Mouse (Mus musculus): ENCODE data around the gene Mall. TPM values are rescaled to one million over a fixed set of nuclear protein-coding genes. Genes with fewer than 3 reads are reported as not detected.

The Mall gene
- polyA plus RNA-seq, 1 experiment, result 5.3 TPM

DNA sequence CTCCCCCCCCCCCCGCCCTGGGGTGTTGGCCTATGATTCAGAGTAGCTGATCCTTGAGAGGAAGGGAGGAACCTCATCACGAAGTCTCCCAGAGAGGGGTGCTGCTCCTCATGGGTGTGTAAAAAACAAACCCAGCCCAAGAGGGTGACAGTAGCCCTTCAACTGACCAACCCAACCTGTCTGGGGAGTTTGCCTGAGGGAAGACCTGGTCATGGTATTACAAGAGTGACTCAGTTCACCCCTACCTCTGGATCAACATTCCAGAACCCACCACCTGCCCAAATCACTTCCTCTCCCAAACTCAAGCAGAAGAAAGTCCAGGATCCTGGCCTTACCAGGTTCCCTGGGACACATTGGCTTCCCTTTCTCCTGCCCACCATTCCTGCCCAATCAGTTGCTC is 67.0 kb downstream of the Mall start:
- no peaks in the 10 kb centered on the region for H3K36me3 ChIP-seq (ENCODE audit: control insufficient read depth, insufficient read depth, low read length, poor library complexity, severe bottlenecking)
- no peaks in the 10 kb centered on the region for H3K27me3 ChIP-seq (ENCODE audit: control insufficient read depth, insufficient read depth, low read length, poor library complexity, severe bottlenecking)
- H3K9me3 ChIP-seq (replicated peaks; ENCODE audit: control insufficient read depth, insufficient read depth, low read length, poor library complexity, severe bottlenecking), result no peaks in the 10 kb centered on the region
- no peak for TF ChIP-seq CTCF (IDR thresholded peaks at IDR 0.05; ENCODE audit: low read depth, low read length)
- TF ChIP-seq EP300 (IDR thresholded peaks at IDR 0.05; ENCODE audit: insufficient read depth, low read depth, low read length), result no peak
- no peak for TF ChIP-seq POLR2A (IDR thresholded peaks at IDR 0.05; ENCODE audit: insufficient read depth, low read length)
- no peak overlapping the region for H3K4me3 ChIP-seq (ENCODE audit: low read depth, low read length)
- no peak overlapping the region for H3K9ac ChIP-seq (ENCODE audit: low read depth, poor library complexity, severe bottlenecking)
- no peaks in the 10 kb centered on the region for H3K4me1 ChIP-seq (ENCODE audit: control insufficient read depth, insufficient read depth, low read length)
- no peak overlapping the region for H3K27ac ChIP-seq (ENCODE audit: insufficient read depth, low read length)

DNA sequence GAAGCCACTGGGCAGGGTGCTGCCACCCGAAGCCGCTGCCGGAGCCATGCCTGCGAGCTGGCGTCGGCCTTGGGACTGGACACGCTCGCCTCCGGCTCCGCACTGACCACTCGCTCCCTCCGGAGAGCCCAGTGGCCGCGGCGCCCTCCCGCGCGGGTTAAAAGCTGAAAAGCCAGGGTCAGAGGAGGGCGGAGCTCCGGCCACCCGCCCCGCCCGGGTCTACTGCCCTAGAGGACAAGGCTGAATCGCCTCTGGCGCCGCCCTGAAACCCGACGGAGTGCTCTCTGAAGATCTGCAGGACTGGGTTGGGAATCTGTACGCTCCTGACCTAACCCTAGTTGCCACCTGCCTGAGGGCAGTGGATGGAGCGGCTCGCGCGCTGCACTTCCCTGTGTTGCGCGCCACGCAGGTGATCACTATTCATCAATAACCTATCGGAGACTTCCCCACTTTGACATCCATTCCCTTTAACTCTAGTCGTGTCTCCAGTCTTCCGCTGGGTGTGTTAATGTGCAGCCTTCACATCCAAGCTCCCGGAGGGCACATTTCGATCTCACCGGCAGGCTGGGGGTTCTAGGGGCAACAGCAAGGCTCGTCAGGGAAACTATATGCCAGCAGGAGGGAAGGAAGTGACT is 73.5 kb downstream of the Mall start, which contains the start of gene Mal:
TSS of gene Mal (minus strand) at position 610 of the 635 bp plus-strand sequence.
- 0 out of 2 replicates have a peak within 1 kb of the TSS, but pooled peaks have one; percentile 5 for H3K9ac ChIP-seq (ENCODE audit: low read depth, poor library complexity, severe bottlenecking)
- no peaks in the 10 kb centered on the region for H3K36me3 ChIP-seq (ENCODE audit: control insufficient read depth, insufficient read depth, low read length, poor library complexity, severe bottlenecking)
- H3K4me1 ChIP-seq (ENCODE audit: control insufficient read depth, insufficient read depth, low read length), result no peaks in the 10 kb centered on the region
- no peak within 1 kb of the TSS for H3K27ac ChIP-seq (ENCODE audit: insufficient read depth, low read length)
- no peak for TF ChIP-seq CTCF (IDR thresholded peaks at IDR 0.05; ENCODE audit: low read depth, low read length)
- no peak for TF ChIP-seq EP300 (IDR thresholded peaks at IDR 0.05; ENCODE audit: insufficient read depth, low read depth, low read length)
- TF ChIP-seq POLR2A (IDR thresholded peaks at IDR 0.05; ENCODE audit: insufficient read depth, low read length), result no peak
- peaks cover 5% of the 10 kb centered on the region; the same call in 1 of the 2 replicates for H3K27me3 ChIP-seq (ENCODE audit: control insufficient read depth, insufficient read depth, low read length, poor library complexity, severe bottlenecking)
- H3K9me3 ChIP-seq (replicated peaks; ENCODE audit: control insufficient read depth, insufficient read depth, low read length, poor library complexity, severe bottlenecking), result no peaks in the 10 kb centered on the region
- H3K4me3 ChIP-seq (ENCODE audit: low read depth, low read length), result peak within 1 kb of the TSS; percentile 60

DNA sequence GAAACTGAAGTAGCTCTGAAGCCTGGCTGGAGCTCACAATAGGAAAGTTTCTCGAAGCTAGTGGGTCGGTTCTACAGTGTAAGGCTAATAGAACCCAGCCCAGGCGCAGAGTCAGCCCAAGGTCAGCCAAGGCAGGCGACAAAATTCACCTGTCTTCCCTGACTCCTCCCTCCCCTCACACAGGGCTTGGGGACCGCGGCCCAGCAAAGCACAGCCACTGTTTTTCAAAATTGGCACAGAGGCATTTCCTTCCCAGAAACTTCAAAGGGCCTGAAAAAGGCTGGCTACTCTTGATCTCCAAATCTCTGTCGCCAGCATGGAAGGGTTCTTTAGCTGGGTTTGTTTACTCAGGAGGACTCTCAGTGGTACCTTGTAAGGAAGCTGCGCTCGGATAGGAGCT is 74.3 kb downstream of the Mall start:
- Histone ChIP-seq H3K27ac (ENCODE audit: insufficient read depth, low read length) (no peak overlapping the region), H3K4me3 (ENCODE audit: low read depth, low read length) (no peak overlapping the region), H3K9ac (ENCODE audit: low read depth, poor library complexity, severe bottlenecking) (no peak overlapping the region), H3K27me3 (ENCODE audit: control insufficient read depth, insufficient read depth, low read length, poor library complexity, severe bottlenecking) (peaks cover 5% of the 10 kb centered on the region; the same call in 1 of the 2 replicates), H3K9me3 (replicated peaks; ENCODE audit: control insufficient read depth, insufficient read depth, low read length, poor library complexity, severe bottlenecking) (no peaks in the 10 kb centered on the region), H3K4me1 (ENCODE audit: control insufficient read depth, insufficient read depth, low read length) (no peaks in the 10 kb centered on the region), H3K36me3 (ENCODE audit: control insufficient read depth, insufficient read depth, low read length, poor library complexity, severe bottlenecking) (no peaks in the 10 kb centered on the region)
- TF ChIP-seq CTCF (IDR thresholded peaks at IDR 0.05; ENCODE audit: low read depth, low read length), result no peak

DNA sequence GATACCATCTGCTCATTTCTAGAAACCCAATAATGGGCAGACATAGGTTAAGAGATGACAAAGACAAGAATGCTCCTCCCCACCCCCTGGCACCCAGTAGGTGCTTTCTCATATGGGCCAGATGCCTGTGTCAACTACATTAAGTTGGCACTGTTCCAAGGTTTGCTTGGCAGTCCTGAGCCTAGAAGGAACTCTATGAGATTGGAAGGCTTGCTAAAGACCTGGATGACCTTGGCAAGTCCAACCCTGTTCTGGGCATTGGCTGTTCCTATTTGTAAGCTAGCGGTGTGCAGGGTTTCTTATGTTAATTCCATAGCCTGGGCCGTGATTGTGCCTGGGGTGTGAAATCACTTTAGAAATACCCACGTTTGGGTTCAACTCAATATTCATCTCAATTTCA is 74.9 kb downstream of the Mall start:
- Histone ChIP-seq H3K27me3 (ENCODE audit: control insufficient read depth, insufficient read depth, low read length, poor library complexity, severe bottlenecking) (peaks cover 5% of the 10 kb centered on the region; the same call in 1 of the 2 replicates), H3K4me3 (ENCODE audit: low read depth, low read length) (no peak overlapping the region)

More for the DNA sequence above, 74.9 kb downstream of the Mall start:
- TF ChIP-seq CTCF (IDR thresholded peaks at IDR 0.05; ENCODE audit: low read depth, low read length) (no peak), EP300 (IDR thresholded peaks at IDR 0.05; ENCODE audit: insufficient read depth, low read depth, low read length) (no peak), POLR2A (IDR thresholded peaks at IDR 0.05; ENCODE audit: insufficient read depth, low read length) (no peak)
- no peaks in the 10 kb centered on the region for H3K36me3 ChIP-seq (ENCODE audit: control insufficient read depth, insufficient read depth, low read length, poor library complexity, severe bottlenecking)
- H3K9me3 ChIP-seq (replicated peaks; ENCODE audit: control insufficient read depth, insufficient read depth, low read length, poor library complexity, severe bottlenecking), result no peaks in the 10 kb centered on the region
- no peak overlapping the region for H3K9ac ChIP-seq (ENCODE audit: low read depth, poor library complexity, severe bottlenecking)
- H3K4me1 ChIP-seq (ENCODE audit: control insufficient read depth, insufficient read depth, low read length), result no peaks in the 10 kb centered on the region
- H3K27ac ChIP-seq (ENCODE audit: insufficient read depth, low read length), result no peak overlapping the region

Other genes starting within 250 kb of the Mall start
- 2.0 and 2.8 TPM in 2 replicates for gene Kcnip3, start 207.8 kb downstream of the Mall start, polyA plus RNA-seq (2011; ENCODE audit: insufficient read depth, insufficient read length, low read depth, missing spikeins)
- 1.2 and 1.3 TPM in 2 replicates for gene Prom2, start 188.5 kb downstream of the Mall start, polyA plus RNA-seq (2011; ENCODE audit: insufficient read depth, insufficient read length, low read depth, missing spikeins)
- gene Zfp661, start 142.8 kb downstream of the Mall start, polyA plus RNA-seq (2011; ENCODE audit: insufficient read depth, insufficient read length, low read depth, missing spikeins), result 5.4 and 7.6 TPM in 2 replicates
- gene Mrps5, start 142.7 kb downstream of the Mall start, polyA plus RNA-seq (2011; ENCODE audit: insufficient read depth, insufficient read length, low read depth, missing spikeins), result 200 and 203 TPM in 2 replicates
- 3.9 and 4.9 TPM in 2 replicates for gene Mal, start 73.2 kb downstream of the Mall start, polyA plus RNA-seq (2011; ENCODE audit: insufficient read depth, insufficient read length, low read depth, missing spikeins)
- 9.7 and 11.5 TPM in 2 replicates for gene Nphp1, start 59.0 kb upstream of the Mall start, polyA plus RNA-seq (2011; ENCODE audit: insufficient read depth, insufficient read length, low read depth, missing spikeins)
- 16.6 and 17.6 TPM in 2 replicates for gene Mtln, start 62.6 kb upstream of the Mall start, polyA plus RNA-seq (2011; ENCODE audit: insufficient read depth, insufficient read length, low read depth, missing spikeins)
- 191 and 198 TPM in 2 replicates for gene Bub1, start 101.9 kb upstream of the Mall start, polyA plus RNA-seq (2011; ENCODE audit: insufficient read depth, insufficient read length, low read depth, missing spikeins)
- 0.29 TPM in 1 of 2 replicates, not detected in the other for gene Acoxl, start 108.9 kb upstream of the Mall start, polyA plus RNA-seq (2011; ENCODE audit: insufficient read depth, insufficient read length, low read depth, missing spikeins)

Data from ES-Bruce4 (cell line).